In genomic region chr7:139683706-139684552, GRCm38 (mm10) we compare ENCODE assay signal across 8 mouse cellular contexts. TPM values are rescaled to one million over a fixed set of nuclear protein-coding genes. Genes with fewer than 3 reads are reported as not detected.
A peak's percentile ranks its signal among the peaks of the same experiment; 100 is the strongest.
DNase-seq lines count a peak whose midpoint lies in the region; TF ChIP-seq lines count a peak whose summit lies in the region.

Gene Cfap46, minus strand, starts transcription at chr7:139683817.

- WGBS in macrophage (ENCODE audit: missing documents) = 3% methylated on average over 31 of the region's 31 CpGs

- H3K27ac ChIP-seq in left cerebral cortex, adult 2 months = peak within 1 kb of the TSS; percentile 92
- no peak within 1 kb of the TSS for H3K27ac ChIP-seq in macrophage

- peak within 1 kb of the TSS; percentile 63 for H3K4me3 ChIP-seq in left cerebral cortex, adult 2 months
- H3K4me3 ChIP-seq in macrophage (ENCODE audit: inconsistent target) = peak within 1 kb of the TSS; percentile 19; the same call in 1 of the 2 replicates

- H3K36me3 ChIP-seq in macrophage (ENCODE audit: inconsistent target) = no peaks in the 10 kb centered on the region

- intact Hi-C loops in left cerebral cortex, adult 2 months (cut with DNase I) = loop anchor here (1.0 kb wide), 1 partner anchor 36 kb away; no protein-coding TSS in a partner anchor

- no peak for TF ChIP-seq CTCF in left cerebral cortex, adult 2 months (IDR thresholded peaks at IDR 0.05)

- no peaks in the 10 kb centered on the region for H3K79me2 ChIP-seq in macrophage (ENCODE audit: inconsistent target)

- DNase-seq in ZHBTc4 (ENCODE audit: low read depth, low spot score) = peak; percentile 94
- DNase-seq in cerebellum, postnatal 36 days = peak; percentile 83 to 86
- peak; percentile 72 to 74 for DNase-seq in gastrocnemius, adult 8-10 months (ENCODE audit: low spot score in 2 of 2)
- peak; percentile 33 for DNase-seq in hindlimb bud, embryonic 11.5 days (ENCODE audit: extremely low spot score, low read depth, low spot score)
- peak; percentile 68 to 81 for DNase-seq in left cerebral cortex, adult 2 months (ENCODE audit: extremely low spot score in 1 of 2, low spot score in 2 of 2)
- peak; percentile 79 to 86 for DNase-seq in right cerebral cortex, adult 2 months (ENCODE audit: low spot score in 2 of 2)
- peak; percentile 66 to 84 for DNase-seq in urinary bladder, postnatal 4 days (ENCODE audit: low spot score in 2 of 2)

RNA-seq across cellular contexts. Expression of gene Cfap46, which starts in this region (rescaled TPM):
- total RNA-seq in gastrocnemius, adult 8-10 months (2022) = under 1 TPM in 1 of 4 experiments, not detected in 3; 0.10 TPM
- 1 to 10 TPM; 3.6 to 5.1 TPM for total RNA-seq in left cerebral cortex, adult 2 months (2021)
- not detected for total RNA-seq in macrophage (2018; cell fraction: chromatin; rRNA removed)
- not detected for total RNA-seq in macrophage (2018; cell fraction: cytosol; rRNA removed)
- total RNA-seq in macrophage (2018; cell fraction: nucleus; rRNA removed) = not detected
- not detected in 3 replicates for polyA plus RNA-seq in macrophage (2018)

Comparison
In these comparisons a context has a peak if more than half of its experiments do, and no peak if none do; other contexts are left out.
1. RNA of gene Cfap46 (total RNA-seq): 3.6 to 5.1 TPM in left cerebral cortex, adult 2 months; 0.10 TPM in gastrocnemius, adult 8-10 months; every median in the first group is over 4 times any median in the second.
2. Peak in DNase-seq in gastrocnemius, adult 8-10 months; RNA of the gene not detected or under 1 TPM.
3. DNase-seq: peak in every context shown above with its lines; median percentile 94 in ZHBTc4; 84 in cerebellum, postnatal 36 days; 82 in right cerebral cortex, adult 2 months; 75 in urinary bladder, postnatal 4 days; 74 in left cerebral cortex, adult 2 months; 73 in gastrocnemius, adult 8-10 months; 33 in hindlimb bud, embryonic 11.5 days.